Mouse (Mus musculus) small intestine, adult 2 months (tissue): Measurements from ENCODE around the gene Dnase2a.

ENCODE experiments used
- CTCF ChIP-seq: fragments of 200-500 bp; IDR thresholded peaks from 2 replicates; pipeline ENCODE4 v1.5.1; 2012; ENCODE audit warnings: low read depth, mild to moderate bottlenecking, control low read depth, inconsistent platforms, low read length, moderate library complexity, mixed read lengths; ENCODE audit not compliant: insufficient replicate concordance, insufficient read length; ENCODE audit errors: extremely low read depth
- POLR2A ChIP-seq: fragments of 200-500 bp; IDR thresholded peaks from 2 replicates; pipeline ENCODE4 v1.6.1; 2012; ENCODE audit warnings: low read depth, mild to moderate bottlenecking, control low read depth, inconsistent platforms, low read length, moderate library complexity

GRCm38 (mm10) chr8:84908421-84909161, at the start of gene Dnase2a:
- TF ChIP-seq CTCF: no peak
- peak; percentile 38; the same call in 1 of the 2 replicates for TF ChIP-seq POLR2A
